In genomic region chr17:30064746-30065145, GRCm38 (mm10) we compare ENCODE assay signal across 14 mouse cellular contexts.
DNase-seq lines count a peak whose midpoint lies in the region; ATAC-seq lines count a peak whose summit lies in the region.
"Had no signal": no experiment of that assay in that cellular context is flagged by ENCODE, and none has a peak within 500 bp of the region (broad histone marks: within the 10 kb centered on the region; RNA-seq: fewer than 3 reads in every experiment).

No protein-coding gene starts in this region.

- no peak overlapping the region for H3K4me2 ChIP-seq in hindbrain, embryonic 13.5 days
- H3K4me2 ChIP-seq in hindbrain, embryonic 11.5 days (replicated peaks; ENCODE audit: low read depth, low read length): no peak overlapping the region
- no peak overlapping the region for H3K4me2 ChIP-seq in embryonic facial prominence, embryonic 12.5 days (replicated peaks)
- H3K4me2 ChIP-seq: limb, embryonic 15.5 days had no signal

- no peaks in the 10 kb centered on the region for H3K36me3 ChIP-seq in hindbrain, embryonic 13.5 days
- no peaks in the 10 kb centered on the region for H3K36me3 ChIP-seq in hindbrain, embryonic 11.5 days (ENCODE audit: control insufficient read depth, insufficient read depth, low read length)
- no peaks in the 10 kb centered on the region for H3K36me3 ChIP-seq in embryonic facial prominence, embryonic 12.5 days
- H3K36me3 ChIP-seq: limb, embryonic 15.5 days had no signal

- peak; percentile 24; the same call in 1 of the 2 replicates for ATAC-seq in hindbrain, embryonic 13.5 days (ENCODE audit: low FRiP score)
- no peak for ATAC-seq in hindbrain, embryonic 11.5 days (ENCODE audit: low FRiP score)
- ATAC-seq in embryonic facial prominence, embryonic 12.5 days (ENCODE audit: insufficient number of reproducible peaks, insufficient read depth, low FRiP score, low TSS enrichment): no peak
- no peak for ATAC-seq in megakaryocyte, adult 5-6 weeks (ENCODE audit: poor library complexity, severe bottlenecking)
- ATAC-seq: inflammation-experienced regulatory T-cells, adult 6 months; liver, postnatal 0 days had no signal

- H3K27ac ChIP-seq in hindbrain, embryonic 13.5 days: peak overlapping the region; percentile 8; the same call in 1 of the 2 replicates
- no peak overlapping the region for H3K27ac ChIP-seq in hindbrain, embryonic 11.5 days (ENCODE audit: low read depth, low read length)
- H3K27ac ChIP-seq in embryonic facial prominence, embryonic 12.5 days: 0 out of 2 replicates have a peak overlapping the region, but pooled peaks have one; percentile 38

- WGBS in hindbrain, embryonic 13.5 days: 36% methylated on average over 4 of the region's 4 CpGs
- 63% methylated on average over 4 of the region's 4 CpGs for WGBS in hindbrain, embryonic 11.5 days
- WGBS in embryonic facial prominence, embryonic 12.5 days: 13% methylated on average over 4 of the region's 4 CpGs

- H3K27me3 ChIP-seq in hindbrain, embryonic 13.5 days: no peaks in the 10 kb centered on the region
- H3K27me3 ChIP-seq in hindbrain, embryonic 11.5 days (ENCODE audit: control insufficient read depth, insufficient read depth, low read length): no peaks in the 10 kb centered on the region
- H3K27me3 ChIP-seq in embryonic facial prominence, embryonic 12.5 days: no peaks in the 10 kb centered on the region
- H3K27me3 ChIP-seq: limb, embryonic 15.5 days had no signal

- DNase-seq in hindbrain, embryonic 11.5 days (ENCODE audit: low spot score): no peak
- peak; percentile 74 for DNase-seq in Muller cell, postnatal 12 days (ENCODE audit: inconsistent ontology term)
- DNase-seq in hindlimb bud, embryonic 11.5 days (ENCODE audit: extremely low spot score, low read depth, low spot score): peak; percentile 39
- no peak for DNase-seq in spleen, adult 12 weeks (ENCODE audit: low spot score)
- DNase-seq: adrenal gland, adult 8-10 months; cerebellum, adult 2 months; heart, postnatal 10 days; liver, postnatal 0 days; right cerebral cortex, adult 18-20 months had no signal

- no peak overlapping the region for H3K9ac ChIP-seq in hindbrain, embryonic 13.5 days
- H3K9ac ChIP-seq in hindbrain, embryonic 11.5 days (ENCODE audit: low read depth, low read length): no peak overlapping the region
- no peak overlapping the region for H3K9ac ChIP-seq in embryonic facial prominence, embryonic 12.5 days
- H3K9ac ChIP-seq: limb, embryonic 15.5 days; liver, postnatal 0 days had no signal

- H3K4me1 ChIP-seq in hindbrain, embryonic 13.5 days (replicated peaks): peaks cover 26% of the 10 kb centered on the region
- H3K4me1 ChIP-seq in hindbrain, embryonic 11.5 days (replicated peaks; ENCODE audit: control insufficient read depth, insufficient read depth, low read length): no peaks in the 10 kb centered on the region
- H3K4me1 ChIP-seq in embryonic facial prominence, embryonic 12.5 days: peaks cover 18% of the 10 kb centered on the region

- H3K9me3 ChIP-seq in hindbrain, embryonic 13.5 days: no peaks in the 10 kb centered on the region
- H3K9me3 ChIP-seq in hindbrain, embryonic 11.5 days (ENCODE audit: control insufficient read depth, low read length): no peaks in the 10 kb centered on the region
- no peaks in the 10 kb centered on the region for H3K9me3 ChIP-seq in embryonic facial prominence, embryonic 12.5 days
- H3K9me3 ChIP-seq: limb, embryonic 15.5 days had no signal

- H3K4me3 ChIP-seq in hindbrain, embryonic 13.5 days: no peak overlapping the region
- H3K4me3 ChIP-seq in hindbrain, embryonic 11.5 days (ENCODE audit: low read depth, low read length): no peak overlapping the region
- no peak overlapping the region for H3K4me3 ChIP-seq in embryonic facial prominence, embryonic 12.5 days
- H3K4me3 ChIP-seq: limb, embryonic 15.5 days had no signal

Comparison
In these comparisons a context has a peak if more than half of its experiments do, and no peak if none do; other contexts are left out.
1. DNase-seq: peak in Muller cell, postnatal 12 days (single experiment) and hindlimb bud, embryonic 11.5 days (single experiment); none in hindbrain, embryonic 11.5 days (single experiment) and spleen, adult 12 weeks (single experiment).